Mouse (Mus musculus) cerebellum, adult 2 months (tissue): ENCODE data around the gene 4930522H14Rik. TPM values are rescaled to one million over a fixed set of nuclear protein-coding genes. Genes with fewer than 3 reads are reported as not detected.

Experiments
- DNase-seq, 2 experiments: peaks; one replicate each; pipeline ENCODE4 v3.0.0; 2021
- H3K27ac ChIP-seq: fragments of 200-500 bp; 2 replicates; pipeline ENCODE4 v1.5.1; 2012; ENCODE audit warnings: low read length, control low read depth, inconsistent platforms; ENCODE audit not compliant: insufficient read depth
- H3K27me3 ChIP-seq: fragments of 200-500 bp; 2 replicates; pipeline ENCODE4 v1.6.1; 2012; ENCODE audit warnings: inconsistent platforms, mild to moderate bottlenecking, low read length, moderate library complexity; ENCODE audit not compliant: control insufficient read depth, insufficient read depth
- H3K4me1 ChIP-seq: fragments of 200-500 bp; 2 replicates; pipeline ENCODE4 v1.6.1; 2011; ENCODE audit warnings: low read length; ENCODE audit not compliant: control insufficient read depth, insufficient read depth
- H3K4me3 ChIP-seq: fragments of 200-500 bp; replicated peaks from 2 replicates; pipeline ENCODE3; 2011; ENCODE audit warnings: mild to moderate bottlenecking, low read depth, low read length, control low read depth; ENCODE audit not compliant: insufficient read depth
- CTCF ChIP-seq: fragments of 200-500 bp; IDR thresholded peaks from 2 replicates; pipeline ENCODE4 v1.5.1; 2011; ENCODE audit warnings: low read depth, mild to moderate bottlenecking, control low read depth, low read length, moderate library complexity, borderline replicate concordance; ENCODE audit not compliant: insufficient read depth
- POLR2A ChIP-seq: fragments of 200-500 bp; IDR thresholded peaks from 2 replicates; pipeline ENCODE4 v1.6.1; 2011; ENCODE audit warnings: low read length, control low read depth, borderline replicate concordance; ENCODE audit not compliant: insufficient read depth
- WGBS: fragments of 180-500 bp; shearing (Covaris S2); methylation state at CpG from one replicate; pipeline ENCODE4 v1.1.7; 2018; 5-methylcytosine and 5-hydroxymethylcytosine counted together
- polyA plus RNA-seq: library from polyadenylated mRNA; depleted of rRNA; stranded (reverse); fragments of >200 nt; gene quantifications from 2 replicates; pipeline ENCODE4 v1.2.3, GENCODE M21; 2012; rRNA removed

4930522H14Rik gene
- not detected in 2 replicates for polyA plus RNA-seq

- H3K4me3 ChIP-seq, result no peak within 1 kb of the TSS
- 98% methylated on average over 2 of the region's 2 CpGs for WGBS
Measured at GRCm38 (mm10) chr4:109531111-109531510, at the start of gene 4930522H14Rik. Gene 4930522H14Rik (minus strand): TSS chr4:109531297.

GRCm38 (mm10) chr4:109578356-109578755, 47.3 kb upstream of the 4930522H14Rik start:
- no peak for TF ChIP-seq CTCF
- no peak for TF ChIP-seq POLR2A
- WGBS, result 94% methylated on average over 3 of the region's 3 CpGs
- H3K4me3 ChIP-seq, result no peak overlapping the region

More at GRCm38 (mm10) chr4:109531111-109531510, at the start of gene 4930522H14Rik:
- H3K27ac ChIP-seq, result no peak within 1 kb of the TSS
- H3K4me1 ChIP-seq, result no peaks in the 10 kb centered on the region
- DNase-seq, result no peak
- no peak for TF ChIP-seq POLR2A
- TF ChIP-seq CTCF, result no peak
- H3K27me3 ChIP-seq, result no peaks in the 10 kb centered on the region

GRCm38 (mm10) chr4:109576933-109577332, 45.8 kb upstream of the 4930522H14Rik start:
- WGBS, result 53% methylated on average over 5 of the region's 5 CpGs

More at GRCm38 (mm10) chr4:109578356-109578755, 47.3 kb upstream of the 4930522H14Rik start:
- DNase-seq, result no peak
- H3K27me3 ChIP-seq, result no peaks in the 10 kb centered on the region
- H3K27ac ChIP-seq, result no peak overlapping the region
- H3K4me1 ChIP-seq, result no peaks in the 10 kb centered on the region

GRCm38 (mm10) chr4:109574845-109575244, 43.7 kb upstream of the 4930522H14Rik start:
- no peak for DNase-seq
- Histone ChIP-seq H3K27me3 (no peaks in the 10 kb centered on the region), H3K4me3 (no peak overlapping the region), H3K4me1 (no peaks in the 10 kb centered on the region), H3K27ac (no peak overlapping the region)
- WGBS, result 80% methylated on average over 9 of the region's 9 CpGs
- no peak for TF ChIP-seq CTCF
- no peak for TF ChIP-seq POLR2A

More at GRCm38 (mm10) chr4:109576933-109577332, 45.8 kb upstream of the 4930522H14Rik start:
- H3K27me3 ChIP-seq, result no peaks in the 10 kb centered on the region
- no peaks in the 10 kb centered on the region for H3K4me1 ChIP-seq
- TF ChIP-seq CTCF (peak; percentile 38; the same call in 1 of the 2 replicates), POLR2A (no peak)
- DNase-seq, result peak in 1 of 2 experiments; percentile 5
- H3K4me3 ChIP-seq, result no peak overlapping the region
- H3K27ac ChIP-seq, result no peak overlapping the region

- no peaks in the 10 kb centered on the region for H3K4me1 ChIP-seq
- DNase-seq, result no peak
- H3K27ac ChIP-seq, result no peak overlapping the region
- H3K27me3 ChIP-seq, result no peaks in the 10 kb centered on the region
- TF ChIP-seq CTCF (no peak), POLR2A (no peak)
- no peak overlapping the region for H3K4me3 ChIP-seq
- 9% methylated on average over 8 of the region's 8 CpGs for WGBS
Measured at GRCm38 (mm10) chr4:109574331-109574730, 43.2 kb upstream of the 4930522H14Rik start.

GRCm38 (mm10) chr4:109572632-109573031, 41.5 kb upstream of the 4930522H14Rik start:
- no peak overlapping the region for H3K27ac ChIP-seq
- TF ChIP-seq POLR2A, result no peak
- TF ChIP-seq CTCF, result no peak
- no peak overlapping the region for H3K4me3 ChIP-seq
- H3K27me3 ChIP-seq, result no peaks in the 10 kb centered on the region
- no peaks in the 10 kb centered on the region for H3K4me1 ChIP-seq
- no peak for DNase-seq
- 91% methylated on average over 1 of the region's 1 CpGs for WGBS

GRCm38 (mm10) chr4:109569421-109569820, 38.3 kb upstream of the 4930522H14Rik start:
- 12% methylated on average over 9 of the region's 9 CpGs for WGBS
- no peak for TF ChIP-seq CTCF
- no peak for TF ChIP-seq POLR2A
- Histone ChIP-seq H3K27me3 (no peaks in the 10 kb centered on the region), H3K4me1 (no peaks in the 10 kb centered on the region), H3K27ac (no peak overlapping the region), H3K4me3 (no peak overlapping the region)
- DNase-seq, result no peak

- Histone ChIP-seq H3K27me3 (no peaks in the 10 kb centered on the region), H3K4me3 (no peak overlapping the region), H3K4me1 (no peaks in the 10 kb centered on the region), H3K27ac (no peak overlapping the region)
- DNase-seq, result no peak
- WGBS, result 18% methylated on average over 10 of the region's 10 CpGs
- TF ChIP-seq CTCF (no peak), POLR2A (no peak)
Measured at GRCm38 (mm10) chr4:109568959-109569358, 37.9 kb upstream of the 4930522H14Rik start.

- TF ChIP-seq POLR2A (no peak), CTCF (no peak)
- 88% methylated on average over 6 of the region's 6 CpGs for WGBS
Measured at GRCm38 (mm10) chr4:109564711-109565110, 33.6 kb upstream of the 4930522H14Rik start.

More at GRCm38 (mm10) chr4:109564711-109565110, 33.6 kb upstream of the 4930522H14Rik start:
- H3K27me3 ChIP-seq, result no peaks in the 10 kb centered on the region
- no peak overlapping the region for H3K27ac ChIP-seq
- H3K4me1 ChIP-seq, result no peaks in the 10 kb centered on the region
- DNase-seq, result no peak
- H3K4me3 ChIP-seq, result no peak overlapping the region
